Mouse (Mus musculus) embryonic facial prominence, embryonic 11.5 days (tissue): ENCODE results near the gene Stxbp5. TPM values are rescaled to one million over a fixed set of nuclear protein-coding genes. Genes with fewer than 3 reads are reported as not detected.

Experiments
- ATAC-seq: fragments of 200-750 bp; cut with Nextera tagmentation; replicated peaks from 2 replicates; pipeline ENCODE4 v1.8.0; 2017; ENCODE audit warnings: low read depth; ENCODE audit not compliant: insufficient number of reproducible peaks, low FRiP score, low TSS enrichment
- DNase-seq: peaks from one replicate; pipeline ENCODE4 v3.0.0-alpha.2; 2015; ENCODE audit warnings: low spot score
- H3K27ac ChIP-seq: fragments of 300-500 bp; sonication (generic); replicated peaks from 2 replicates; pipeline ENCODE4 v1.5.1; 2014; ENCODE audit warnings: mild to moderate bottlenecking, low read depth, low read length, control low read depth
- H3K27me3 ChIP-seq: fragments of 300-500 bp; sonication (generic); 2 replicates; pipeline ENCODE4 v1.6.1; 2014; ENCODE audit warnings: mild to moderate bottlenecking, low read length, moderate library complexity, mixed read lengths; ENCODE audit not compliant: control insufficient read depth, insufficient read depth
- H3K36me3 ChIP-seq: fragments of 300-500 bp; sonication (generic); replicated peaks from 2 replicates; pipeline ENCODE4 v1.6.1; 2014; ENCODE audit warnings: low read depth, mild to moderate bottlenecking, low read length, moderate library complexity, mixed read lengths; ENCODE audit not compliant: control insufficient read depth, insufficient read depth
- H3K4me1 ChIP-seq: fragments of 300-500 bp; sonication (generic); 2 replicates; pipeline ENCODE4 v1.6.1; 2014; ENCODE audit warnings: low read length, mixed read lengths; ENCODE audit not compliant: control insufficient read depth, insufficient read depth
- H3K4me2 ChIP-seq: fragments of 300-500 bp; sonication (generic); 2 replicates; pipeline ENCODE4 v1.6.1; 2014; ENCODE audit warnings: low read depth, mild to moderate bottlenecking, control low read depth, low read length, moderate library complexity
- H3K4me3 ChIP-seq: fragments of 300-500 bp; sonication (generic); 2 replicates; pipeline ENCODE4 v1.5.1; 2014; ENCODE audit warnings: low read depth, low read length, control low read depth
- H3K9ac ChIP-seq: fragments of 300-500 bp; sonication (generic); replicated peaks from 2 replicates; pipeline ENCODE4 v1.6.1; 2014; ENCODE audit warnings: mild to moderate bottlenecking, control low read depth, low read length
- H3K9me3 ChIP-seq: fragments of 300-500 bp; sonication (generic); replicated peaks from 2 replicates; pipeline ENCODE4 v1.6.1; 2016; ENCODE audit warnings: mild to moderate bottlenecking, low read length, inconsistent platforms, mixed read lengths; ENCODE audit not compliant: control insufficient read depth
- WGBS: fragments of 180-500 bp; shearing (Covaris S2); extraction: QIAGEN DNeasy Blood & Tissue Kit; methylation state at CpG from one replicate; pipeline ENCODE4 v1.1.7; 2014; 5-methylcytosine and 5-hydroxymethylcytosine counted together
- polyA plus RNA-seq: library from polyadenylated mRNA; unstranded; fragments of >200 nt; fragmentation: Nextera tagmentation; extraction: Ambion mirVana; gene quantifications from 2 replicates; pipeline ENCODE4 v1.2.1, GENCODE M21; 2014

The Stxbp5 gene
- polyA plus RNA-seq, 1 experiment from 2014 or later, result 4.1 TPM

GRCm38 (mm10) chr10:9733861-9734260 is 167.0 kb downstream of the Stxbp5 start:
- no peak for ATAC-seq
- no peak overlapping the region for H3K4me3 ChIP-seq
- no peaks in the 10 kb centered on the region for H3K4me1 ChIP-seq

DNA sequence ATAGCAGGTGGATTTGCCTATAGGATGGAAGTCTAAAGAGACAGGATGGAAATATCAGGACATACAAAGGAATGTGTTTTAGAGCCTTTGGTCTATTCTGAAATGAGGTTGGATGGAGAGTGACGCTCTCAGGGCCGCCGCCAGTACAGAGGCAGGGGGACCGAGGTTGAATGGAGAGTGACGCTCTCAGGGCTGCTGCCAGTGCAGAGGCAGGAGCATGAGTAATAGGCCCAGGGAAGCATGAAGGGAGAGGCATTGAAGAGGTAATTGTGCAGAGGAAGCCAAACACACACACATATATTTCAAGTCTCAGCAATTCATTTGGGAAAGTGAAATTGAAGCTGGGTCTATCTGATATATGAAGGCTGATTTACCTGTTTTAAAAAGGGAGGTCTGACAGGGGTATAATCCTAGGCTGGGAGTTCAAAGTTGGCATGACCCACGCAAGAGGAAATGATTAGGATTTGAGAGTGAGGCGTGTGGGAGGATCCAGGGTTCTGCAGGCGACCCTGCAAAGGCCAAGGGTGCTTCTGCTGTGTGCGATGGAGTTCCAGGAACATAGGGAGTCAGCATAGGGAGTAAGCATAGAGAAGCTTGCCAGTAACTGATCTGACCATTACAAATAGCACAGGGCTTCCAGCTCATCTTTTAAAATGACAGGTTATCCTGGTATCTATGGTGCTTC is 168.7 kb downstream of the Stxbp5 start:
- no peaks in the 10 kb centered on the region for H3K4me1 ChIP-seq
- no peak overlapping the region for H3K4me3 ChIP-seq
- no peak overlapping the region for H3K9ac ChIP-seq
- no peak for ATAC-seq
- H3K27ac ChIP-seq, result no peak overlapping the region
- no peak for DNase-seq
- no peaks in the 10 kb centered on the region for H3K36me3 ChIP-seq
- 80% methylated on average over 9 of the region's 9 CpGs for WGBS
- H3K9me3 ChIP-seq, result no peaks in the 10 kb centered on the region
- no peak overlapping the region for H3K4me2 ChIP-seq
- H3K27me3 ChIP-seq, result no peaks in the 10 kb centered on the region

More at GRCm38 (mm10) chr10:9733861-9734260, 167.0 kb downstream of the Stxbp5 start:
- 66% methylated on average over 3 of the region's 3 CpGs for WGBS
- no peak overlapping the region for H3K9ac ChIP-seq
- H3K27me3 ChIP-seq, result no peaks in the 10 kb centered on the region
- H3K36me3 ChIP-seq, result no peaks in the 10 kb centered on the region
- H3K9me3 ChIP-seq, result no peaks in the 10 kb centered on the region
- DNase-seq, result no peak
- no peak overlapping the region for H3K27ac ChIP-seq
- H3K4me2 ChIP-seq, result no peak overlapping the region

DNA sequence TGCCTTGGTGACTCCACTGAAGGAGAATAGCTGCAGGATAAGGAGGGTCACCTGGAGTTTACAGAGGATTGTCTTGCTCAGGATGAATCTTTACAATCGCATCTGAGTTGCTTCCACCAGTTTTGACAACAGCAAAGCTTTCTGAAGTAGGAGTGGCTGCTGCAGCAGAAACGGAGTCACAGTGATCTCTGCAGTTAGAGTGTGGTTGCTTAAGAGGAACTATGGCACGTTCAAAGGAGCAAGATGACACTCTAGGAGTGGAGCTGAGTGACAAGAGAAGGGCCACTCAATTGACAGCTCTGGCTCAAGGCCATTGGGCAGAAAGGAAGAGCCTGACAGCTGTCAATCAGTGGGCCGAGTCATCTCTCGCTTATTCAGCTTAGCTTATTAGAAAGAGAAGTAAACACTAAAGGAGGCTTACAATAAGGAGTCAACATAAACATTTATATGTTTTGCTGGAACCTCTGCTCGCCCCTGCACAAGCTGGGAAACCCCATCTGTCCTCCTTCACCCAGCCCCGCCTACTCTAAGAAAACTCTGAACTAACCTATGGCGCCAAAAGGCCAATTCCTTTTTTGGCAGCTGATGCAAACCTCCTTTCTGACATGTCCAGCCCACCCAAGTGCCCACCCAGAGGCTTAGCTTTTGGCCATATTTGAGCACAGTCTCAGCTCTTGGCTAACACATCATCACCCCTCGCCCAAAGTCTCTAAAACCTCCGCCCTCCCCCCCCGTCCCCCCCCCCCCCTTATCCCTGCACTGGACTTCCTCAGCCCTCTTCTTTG is 178.2 kb downstream of the Stxbp5 start:
- DNase-seq (no peak), ATAC-seq (no peak)
- Histone ChIP-seq H3K4me1 (no peaks in the 10 kb centered on the region), H3K36me3 (no peaks in the 10 kb centered on the region), H3K4me2 (no peak overlapping the region), H3K27ac (no peak overlapping the region), H3K4me3 (no peak overlapping the region), H3K9ac (no peak overlapping the region), H3K9me3 (no peaks in the 10 kb centered on the region), H3K27me3 (no peaks in the 10 kb centered on the region)
- 82% methylated on average over 11 of the region's 11 CpGs for WGBS

DNA sequence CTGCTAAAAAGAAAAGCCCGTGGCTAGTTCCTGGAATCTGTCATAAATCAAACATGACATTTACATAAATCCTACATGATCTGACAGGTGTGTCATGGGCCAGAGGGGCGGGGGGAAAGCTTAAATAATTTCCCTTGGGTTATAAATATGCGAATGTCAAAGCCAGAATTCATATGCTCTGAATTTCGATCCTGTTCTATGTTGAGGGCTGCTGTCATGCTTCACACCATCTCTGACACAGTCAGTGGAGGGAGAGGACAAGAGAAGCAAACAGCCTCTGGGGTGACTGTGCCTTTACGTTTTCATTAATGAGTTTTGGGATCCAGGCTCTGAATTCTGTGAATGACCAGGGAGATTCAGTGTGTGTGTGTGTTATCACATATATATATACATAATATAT is 180.9 kb downstream of the Stxbp5 start:
- 71% methylated on average over 5 of the region's 5 CpGs for WGBS
- no peak for DNase-seq
- H3K9ac ChIP-seq, result no peak overlapping the region
- no peak overlapping the region for H3K4me3 ChIP-seq
- no peaks in the 10 kb centered on the region for H3K9me3 ChIP-seq
- no peaks in the 10 kb centered on the region for H3K27me3 ChIP-seq
- H3K36me3 ChIP-seq, result no peaks in the 10 kb centered on the region
- no peak for ATAC-seq
- no peak overlapping the region for H3K4me2 ChIP-seq
- H3K27ac ChIP-seq, result no peak overlapping the region
- no peaks in the 10 kb centered on the region for H3K4me1 ChIP-seq

DNA sequence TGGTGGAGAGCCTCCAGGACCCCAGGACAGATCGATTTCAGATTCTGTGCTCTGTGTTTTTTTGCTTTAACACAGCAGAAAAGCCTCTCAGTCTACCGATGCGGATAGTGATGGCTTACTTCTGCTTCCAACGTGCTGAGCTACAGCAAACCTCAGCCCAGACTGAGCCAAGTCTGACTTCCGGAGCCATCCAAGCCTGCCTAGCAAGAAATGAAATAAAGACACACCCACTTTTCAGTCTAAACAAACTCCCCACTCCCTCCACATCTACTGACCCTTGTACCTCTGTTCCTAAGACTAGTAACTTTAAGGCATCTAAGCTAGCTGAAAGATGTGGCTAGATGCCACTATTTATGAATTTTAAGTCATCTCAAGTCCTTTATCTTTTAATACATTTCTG is 182.8 kb downstream of the Stxbp5 start:
- H3K4me2 ChIP-seq, result no peak overlapping the region
- H3K9ac ChIP-seq, result no peak overlapping the region
- H3K27ac ChIP-seq, result no peak overlapping the region
- ATAC-seq (no peak), DNase-seq (no peak)
- no peaks in the 10 kb centered on the region for H3K27me3 ChIP-seq
- no peaks in the 10 kb centered on the region for H3K36me3 ChIP-seq
- H3K4me3 ChIP-seq, result no peak overlapping the region
- H3K9me3 ChIP-seq, result no peaks in the 10 kb centered on the region
- H3K4me1 ChIP-seq, result no peaks in the 10 kb centered on the region
- 79% methylated on average over 5 of the region's 5 CpGs for WGBS

Other genes with a start within 250 kb of the Stxbp5 start
- gene Samd5, start 225.9 kb downstream of the Stxbp5 start, polyA plus RNA-seq, result 5.9 and 7.8 TPM in 2 replicates